Mouse (Mus musculus) heart, adult 8-10 months (tissue): ENCODE data around the gene Des. TPM values are rescaled to one million over a fixed set of nuclear protein-coding genes. Genes with fewer than 3 reads are reported as not detected.

Experiments used
- DNase-seq: peaks from one replicate; pipeline ENCODE4 v3.0.0; 2022; ENCODE audit warnings: low spot score
- total RNA-seq, 4 experiments: library from RNA; stranded (reverse); gene quantifications; 2 replicates each; pipeline ENCODE4 v1.2.4; 2022

Des gene
- total RNA-seq, 4 experiments from 2014 or later: 1,263 to 1,551 (median 1,367) TPM

DNA sequence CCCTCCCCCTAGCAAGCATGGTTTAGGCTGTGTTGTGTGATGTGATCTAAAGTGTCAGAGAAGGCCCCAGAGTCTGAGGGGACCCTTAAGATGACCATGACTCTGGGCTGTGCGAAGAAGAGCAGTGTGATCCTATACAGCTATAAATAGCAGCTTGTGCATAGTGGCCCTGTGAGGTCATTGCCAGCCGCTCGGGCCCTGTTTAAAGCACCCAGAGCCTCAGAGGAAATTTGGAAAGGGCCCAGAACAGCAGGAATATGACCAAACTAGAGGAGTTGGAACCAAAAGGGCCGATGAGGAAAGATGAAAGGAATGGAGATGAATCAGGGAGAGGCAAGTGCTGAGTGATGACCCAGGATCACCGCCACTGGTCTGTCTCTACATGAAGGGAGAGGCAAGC lies 12.8 kb upstream of the Des start:
- DNase-seq: peak; percentile 35

DNA sequence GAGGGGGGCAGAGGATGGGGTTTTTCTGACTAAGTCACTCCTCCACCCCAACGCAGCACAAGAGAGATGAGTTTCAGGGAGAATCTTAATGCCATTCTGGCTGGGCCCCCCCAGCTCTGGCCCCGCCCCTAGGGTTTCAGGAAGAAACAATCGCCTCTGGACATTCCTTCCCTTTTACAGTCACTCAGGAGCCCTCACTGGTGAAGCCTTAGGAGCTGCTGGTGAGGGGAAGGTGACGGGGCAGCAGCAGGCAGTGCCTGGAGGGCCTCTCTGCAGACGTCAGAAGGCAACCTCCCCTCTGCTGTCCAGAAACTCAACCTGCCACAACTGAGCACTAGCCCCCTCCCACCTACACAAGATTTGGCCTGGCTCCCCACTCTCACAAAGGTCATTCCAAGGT lies 10.9 kb upstream of the Des start:
- no peak for DNase-seq

DNA sequence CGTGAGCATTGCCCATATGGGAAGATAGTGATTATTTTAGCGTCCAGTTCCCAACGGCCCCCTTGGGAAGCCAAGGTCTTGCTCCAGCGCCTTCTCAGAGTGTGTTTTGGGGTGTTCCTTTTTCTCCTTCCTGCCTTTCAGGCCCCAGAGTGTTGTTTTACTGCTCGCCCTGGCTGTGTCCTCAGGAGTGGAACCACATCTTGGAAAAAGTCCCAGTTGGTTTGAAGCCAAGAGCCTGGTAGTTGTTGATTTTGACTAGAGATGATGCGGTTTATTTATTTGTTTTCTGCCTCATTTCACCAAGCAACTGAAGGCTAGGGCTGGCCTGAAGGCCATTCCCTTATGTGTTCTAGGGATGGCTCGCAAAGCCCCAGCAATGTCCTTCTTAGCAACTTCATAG lies 2.9 kb upstream of the Des start:
- peak; percentile 36 for DNase-seq

DNA sequence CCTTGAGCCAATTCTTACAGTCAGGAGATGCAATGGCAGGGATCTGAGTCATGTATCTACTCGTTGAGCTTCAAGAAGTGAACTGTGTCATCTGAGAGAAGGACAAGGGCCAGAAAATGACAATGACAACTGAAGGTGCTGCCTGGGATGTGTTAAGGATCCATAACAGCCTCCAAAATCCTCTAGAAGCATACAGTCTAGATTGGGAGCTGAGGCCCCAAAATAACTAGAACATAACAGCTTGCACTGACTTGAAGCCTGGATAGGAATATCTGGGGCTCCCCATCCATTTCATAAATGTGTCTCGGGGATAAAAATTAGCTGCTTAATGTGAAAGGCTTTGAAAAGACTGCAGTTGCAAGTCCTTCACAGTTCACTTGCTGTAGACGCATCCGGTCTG lies 2.1 kb upstream of the Des start:
- no peak for DNase-seq

DNA sequence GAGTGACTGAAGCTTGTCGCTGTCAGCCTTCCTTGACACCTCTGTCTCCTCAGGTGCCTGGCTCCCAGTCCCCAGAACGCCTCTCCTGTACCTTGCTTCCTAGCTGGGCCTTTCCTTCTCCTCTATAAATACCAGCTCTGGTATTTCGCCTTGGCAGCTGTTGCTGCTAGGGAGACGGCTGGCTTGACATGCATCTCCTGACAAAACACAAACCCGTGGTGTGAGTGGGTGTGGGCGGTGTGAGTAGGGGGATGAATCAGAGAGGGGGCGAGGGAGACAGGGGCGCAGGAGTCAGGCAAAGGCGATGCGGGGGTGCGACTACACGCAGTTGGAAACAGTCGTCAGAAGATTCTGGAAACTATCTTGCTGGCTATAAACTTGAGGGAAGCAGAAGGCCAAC lies 783 bp upstream of the Des start:
- peak; percentile 56 for DNase-seq

DNA sequence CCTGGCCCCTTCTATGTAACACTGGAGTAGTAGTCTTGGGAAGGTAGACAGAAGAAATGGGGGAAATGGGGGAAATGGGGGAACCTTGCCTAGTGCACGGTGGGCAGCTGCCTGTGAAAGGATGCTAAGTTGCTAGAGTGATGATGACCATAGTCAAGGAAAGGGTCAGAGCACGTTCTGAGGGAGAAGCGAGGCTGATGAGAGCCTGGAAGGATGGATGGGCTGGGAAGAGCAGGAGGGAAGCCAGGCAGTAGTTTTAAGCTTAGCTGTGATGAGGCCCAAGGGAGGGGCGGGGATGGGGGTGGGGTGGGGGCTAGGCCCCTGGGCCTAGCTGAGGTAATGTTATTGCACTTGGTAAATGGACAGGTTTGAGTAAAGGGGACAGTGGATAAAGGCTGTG lies 994 bp downstream of the Des start:
- no peak for DNase-seq

DNA sequence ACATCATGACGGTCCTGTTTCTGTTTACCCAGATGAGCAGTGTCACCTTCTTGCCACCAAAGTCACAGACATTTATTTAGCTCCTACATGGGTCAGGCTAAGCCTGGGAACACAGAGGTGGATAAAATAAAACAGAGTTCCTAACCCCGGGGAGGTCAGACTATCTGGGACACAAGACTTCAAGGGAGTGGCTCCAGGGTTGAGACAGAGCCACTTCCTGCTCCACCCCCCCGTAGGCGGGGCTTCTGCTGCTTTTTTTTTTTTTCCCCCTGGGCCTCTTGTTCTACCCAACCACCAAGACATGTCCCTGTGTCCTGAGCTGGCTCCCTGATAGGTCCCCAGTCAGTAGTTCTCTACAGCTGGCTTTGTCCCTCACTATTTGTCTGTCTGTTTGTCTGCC lies 1.6 kb downstream of the Des start:
- DNase-seq: peak; percentile 65

DNA sequence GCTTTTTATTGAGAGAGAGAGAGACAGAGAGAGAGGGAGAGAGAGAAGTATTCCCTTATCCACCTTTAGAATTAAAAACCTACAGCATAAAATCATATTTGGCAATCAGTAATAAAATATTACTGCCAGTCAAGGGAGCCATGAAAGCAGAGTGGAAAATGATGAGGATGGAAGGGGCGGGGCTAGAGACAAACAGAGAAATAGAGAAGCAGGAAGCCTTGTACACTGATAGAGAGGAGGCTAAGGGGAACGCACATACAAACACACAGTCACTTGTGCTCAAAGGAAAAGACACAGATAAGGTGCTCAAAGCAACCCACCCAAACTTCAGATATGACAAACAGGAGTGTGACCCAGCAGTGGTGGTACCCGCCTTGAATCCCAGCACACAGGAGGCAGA lies 3.7 kb downstream of the Des start:
- no peak for DNase-seq

DNA sequence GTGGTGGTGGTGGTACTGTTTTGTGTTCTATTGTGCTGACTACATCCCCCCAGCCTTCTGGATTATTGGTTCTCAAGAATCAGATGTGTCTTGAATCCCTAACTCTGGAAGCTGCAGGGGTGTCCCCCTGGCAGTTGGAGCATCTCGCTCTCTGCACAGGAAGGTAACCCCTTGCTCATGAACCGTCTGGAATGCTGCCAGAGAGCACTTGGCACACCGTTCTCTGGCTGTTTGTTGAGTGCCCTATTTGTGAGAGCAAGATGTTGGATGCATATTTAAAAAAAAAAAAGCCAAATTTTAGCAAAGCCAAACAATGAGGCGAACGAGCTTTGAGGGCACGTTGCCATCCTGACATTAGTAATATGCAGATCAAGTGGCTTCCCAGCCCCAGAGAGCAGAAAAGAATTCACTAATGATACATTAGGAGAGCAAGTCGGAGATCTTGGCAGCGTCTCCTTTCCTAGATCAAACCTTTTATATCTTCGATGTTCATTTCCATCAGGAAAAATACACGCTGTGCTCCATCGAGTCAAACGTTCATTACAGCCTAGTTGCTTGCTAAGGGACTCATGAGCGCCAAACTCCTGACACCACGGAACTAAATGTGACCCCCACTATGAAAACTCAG lies 5.5 kb downstream of the Des start:
- no peak for DNase-seq

DNA sequence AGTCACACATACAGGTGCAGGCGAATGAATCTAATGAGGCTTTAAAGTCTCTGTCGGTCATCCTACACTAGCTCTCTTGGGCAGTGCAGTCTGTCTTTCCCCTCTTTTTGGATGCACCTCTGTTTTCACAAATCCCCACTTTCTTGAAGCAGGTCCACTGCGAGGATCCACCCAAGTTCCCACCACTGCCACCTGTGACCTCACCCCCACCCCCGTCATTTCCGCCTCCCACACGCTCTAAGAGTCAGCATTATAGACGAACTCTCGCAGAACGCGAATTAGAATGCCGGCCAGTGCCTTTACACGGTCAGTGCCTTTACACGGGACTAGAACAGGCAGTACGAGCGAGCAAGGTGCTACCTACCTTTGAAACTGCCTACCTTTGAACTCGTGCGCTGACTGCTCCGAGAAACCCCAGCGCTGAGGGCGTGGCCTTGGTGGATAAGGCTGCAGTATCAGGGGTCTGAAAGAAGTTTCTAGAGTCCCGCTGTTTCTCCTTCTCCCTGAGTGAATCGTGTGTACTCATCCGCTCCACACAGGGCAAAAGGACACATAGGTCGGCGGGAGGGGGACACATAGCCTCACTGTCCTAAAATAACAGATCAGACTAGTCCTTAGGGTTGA lies 9.3 kb downstream of the Des start:
- DNase-seq: no peak

DNA sequence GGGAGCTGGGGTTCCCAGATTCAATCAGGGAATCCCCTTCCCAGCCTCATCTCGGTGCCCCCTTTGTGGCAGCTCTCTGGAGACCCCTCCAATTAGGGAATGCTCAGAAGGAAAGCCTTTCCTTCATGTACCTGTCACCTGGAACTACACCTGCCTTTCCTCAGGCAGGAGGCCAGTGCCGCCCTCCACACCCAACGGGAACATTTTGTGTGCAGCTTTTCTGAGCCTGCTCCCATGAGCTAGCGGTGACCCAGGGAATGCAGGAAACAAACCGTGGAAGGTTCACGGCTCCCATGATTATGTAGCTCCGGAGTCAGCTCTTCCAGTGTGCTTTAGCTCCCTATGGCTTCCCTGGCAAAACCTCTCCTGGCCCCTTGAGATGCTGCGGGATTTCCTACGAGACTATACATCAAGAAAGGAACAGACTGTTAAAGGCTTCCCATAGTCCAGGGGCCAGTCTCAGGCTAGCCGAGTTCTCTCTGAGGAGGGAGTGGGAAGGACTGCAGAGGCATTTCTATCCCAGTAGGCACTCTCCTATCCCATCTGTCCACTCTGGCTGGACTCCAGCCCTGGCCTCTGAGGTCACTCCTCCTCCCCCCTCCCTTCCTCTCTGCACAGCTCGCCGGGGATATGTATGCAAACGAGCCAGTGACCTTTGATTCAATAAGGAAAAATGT lies 10.0 kb downstream of the Des start:
- peak; percentile 59 for DNase-seq

DNA sequence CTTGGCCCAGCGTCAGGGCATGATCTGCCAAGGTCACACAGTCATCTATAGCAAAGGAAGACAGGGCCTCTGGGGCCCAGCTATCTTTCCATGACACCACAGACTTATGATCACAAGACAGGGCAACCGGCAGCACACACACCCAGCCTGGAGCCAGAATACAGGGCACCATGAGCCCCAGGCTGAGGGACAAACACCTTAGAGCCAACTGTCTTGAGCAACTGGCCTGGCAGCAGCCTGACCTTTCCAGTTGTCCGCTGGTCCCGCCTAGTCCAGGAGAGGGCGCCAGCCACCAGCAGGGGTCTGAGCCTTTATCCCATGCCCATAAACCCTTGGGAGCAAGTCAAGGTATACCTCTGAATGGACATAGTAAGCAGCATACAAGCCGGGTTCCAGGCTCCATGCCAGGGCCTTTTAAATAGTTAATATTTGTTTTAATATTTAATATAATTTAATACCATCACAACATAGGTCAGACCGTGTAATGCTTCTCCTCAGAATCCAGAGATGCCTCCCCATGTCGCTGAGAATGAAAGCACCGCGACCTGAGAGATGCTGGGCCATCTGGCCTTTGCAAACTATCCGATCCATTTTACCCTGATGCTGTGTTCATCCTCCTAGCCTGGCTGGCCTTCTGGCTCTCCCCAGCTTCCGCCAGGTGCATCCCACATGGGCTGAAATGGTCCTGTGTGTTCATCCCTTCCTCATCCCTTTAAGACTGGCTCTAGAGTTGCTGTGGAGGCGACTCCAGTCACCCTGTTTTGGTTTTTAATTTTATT lies 11.4 kb downstream of the Des start:
- DNase-seq: peak; percentile 63

DNA sequence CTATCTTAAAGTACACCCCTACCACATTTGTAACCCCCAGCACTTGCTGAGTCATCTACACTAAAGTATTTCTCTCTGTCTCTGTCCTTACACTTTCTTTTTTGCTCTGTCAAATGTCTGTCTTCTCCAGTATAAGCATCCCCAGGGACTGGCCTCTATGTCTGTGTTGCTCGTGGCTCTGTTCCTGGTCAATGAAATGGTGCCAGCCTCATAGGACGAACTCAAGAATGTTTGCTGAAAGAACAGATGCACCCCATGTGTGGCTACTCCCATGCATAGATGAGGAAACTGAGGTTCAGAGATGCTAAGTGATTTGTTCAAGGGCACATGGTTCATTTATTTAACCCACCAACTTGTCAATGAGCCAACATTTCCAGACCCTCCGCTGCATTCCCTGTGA lies 12.3 kb downstream of the Des start:
- no peak for DNase-seq

DNA sequence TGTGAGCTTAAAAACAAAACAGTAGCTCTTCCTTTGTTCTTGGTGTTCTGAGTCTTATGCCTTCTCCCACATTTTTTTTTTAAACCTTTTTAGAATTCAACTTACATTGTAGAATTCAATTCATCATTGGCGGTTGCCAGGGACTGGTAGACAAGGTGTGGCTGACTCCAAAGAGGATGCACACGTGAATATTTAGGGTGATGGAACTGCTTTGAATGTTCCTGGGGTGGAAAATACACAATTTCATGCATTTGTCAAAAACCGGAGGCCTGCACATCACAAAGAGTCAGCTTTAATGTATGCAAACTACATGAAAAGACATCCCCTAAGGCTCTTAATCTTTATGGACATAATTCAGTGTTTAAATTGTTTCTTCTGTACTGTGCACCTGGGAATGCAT lies 13.1 kb downstream of the Des start:
- no peak for DNase-seq

DNA sequence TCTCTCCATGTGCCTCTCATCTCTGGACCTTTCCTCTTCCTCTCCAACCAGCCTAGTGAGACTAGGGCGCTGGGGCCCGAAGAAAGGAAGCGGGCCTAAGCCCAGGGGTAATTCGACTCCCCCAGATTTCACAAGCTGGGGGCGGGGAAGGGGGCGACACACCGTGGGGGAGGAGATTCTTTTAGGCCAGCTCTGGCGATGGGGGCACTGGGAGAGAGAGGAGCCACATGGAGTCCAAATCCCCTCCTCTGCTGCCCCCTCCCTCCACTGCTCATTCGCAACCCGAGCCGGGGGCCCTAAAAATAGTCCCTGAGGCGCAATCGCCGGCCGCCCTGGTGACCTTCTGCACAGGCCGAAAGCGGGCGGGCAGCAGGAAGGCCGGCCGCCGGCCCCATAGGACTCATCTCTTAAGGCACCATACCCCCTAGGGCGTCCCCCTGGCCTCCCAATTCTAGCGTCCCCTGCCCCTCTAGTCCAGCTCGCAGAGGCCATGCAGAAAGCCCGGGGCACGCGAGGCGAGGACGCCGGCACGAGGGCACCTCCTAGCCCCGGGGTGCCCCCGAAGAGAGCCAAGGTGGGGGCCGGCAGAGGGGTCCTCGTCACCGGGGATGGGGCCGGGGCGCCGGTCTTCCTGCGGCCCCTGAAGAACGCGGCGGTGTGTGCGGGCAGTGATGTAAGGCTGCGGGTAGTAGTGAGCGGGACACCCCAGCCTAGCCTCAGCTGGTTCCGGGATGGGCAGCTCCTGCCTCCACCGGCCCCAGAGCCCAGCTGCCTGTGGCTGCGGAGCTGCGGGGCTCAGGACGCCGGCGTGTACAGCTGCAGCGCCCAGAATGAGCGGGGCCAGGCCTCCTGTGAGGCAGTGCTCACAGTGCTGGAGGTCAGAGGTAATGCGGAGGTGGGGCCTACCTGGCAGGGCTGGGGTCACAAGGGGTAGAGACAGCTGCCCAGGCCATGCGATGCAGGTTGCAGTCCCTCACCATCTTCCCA lies 15.1 kb downstream of the Des start, which contains the start of gene Speg:
Gene Speg, plus strand, starts transcription at position 348 of the 987 bp plus-strand sequence.
- DNase-seq: no peak

DNA sequence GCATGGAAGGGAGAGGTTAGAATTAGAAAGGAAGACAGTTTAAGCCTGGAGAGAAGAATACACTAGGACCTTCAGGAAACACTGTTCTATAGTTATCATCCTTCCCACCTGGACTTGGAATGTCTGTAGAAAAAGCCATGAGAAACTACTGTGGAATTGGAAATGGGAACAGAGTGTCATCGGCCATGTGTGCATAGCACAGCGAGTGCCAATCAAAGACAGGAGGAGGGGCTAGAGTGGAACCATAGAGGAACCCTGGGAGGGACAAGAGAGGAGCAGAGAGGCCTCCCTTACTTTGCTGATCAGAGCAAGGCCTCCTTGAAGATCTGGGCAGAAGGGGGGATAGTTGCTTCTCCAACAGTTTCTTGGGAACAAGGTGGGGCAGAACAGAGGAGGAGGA lies 19.1 kb downstream of the Des start:
- DNase-seq: no peak

DNA sequence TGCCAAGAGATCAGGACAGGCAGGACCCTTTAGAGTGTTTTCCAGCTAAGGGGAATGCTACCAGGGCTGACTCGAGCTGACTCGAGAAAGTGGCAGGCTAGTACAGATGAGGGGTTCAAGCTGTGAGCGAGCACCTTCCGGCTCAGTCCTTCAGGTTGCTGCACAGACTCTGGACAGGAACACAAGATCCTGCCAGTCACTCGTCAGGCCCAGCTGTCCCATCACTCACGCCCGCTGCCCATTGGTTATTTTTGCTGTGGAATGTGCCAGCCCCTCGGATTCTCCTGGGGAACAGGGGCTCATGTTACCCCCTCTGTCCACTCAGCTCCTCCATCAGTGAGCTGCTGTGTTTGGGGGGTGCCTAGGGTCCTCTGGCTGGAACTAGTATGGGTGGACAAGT lies 19.8 kb downstream of the Des start:
- no peak for DNase-seq

DNA sequence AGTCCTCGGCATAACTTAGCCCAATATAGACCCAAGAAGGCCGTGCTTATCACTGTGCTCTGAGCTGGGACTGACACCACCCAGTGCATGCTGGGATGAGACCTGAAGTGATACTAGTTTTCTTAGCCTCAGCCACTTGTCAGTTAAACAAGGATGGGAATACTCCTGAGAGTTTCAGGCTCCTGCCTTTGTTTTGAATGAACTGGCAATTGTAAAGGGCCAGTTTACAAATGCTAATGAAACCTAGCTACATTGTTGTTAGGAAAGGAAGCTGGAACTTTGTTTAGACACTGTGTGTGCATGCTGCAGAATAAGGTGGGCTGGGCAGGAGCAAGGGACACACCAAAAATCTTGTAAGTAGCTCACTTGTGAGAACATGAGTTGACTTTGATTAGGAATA lies 20.8 kb downstream of the Des start:
- no peak for DNase-seq

DNA sequence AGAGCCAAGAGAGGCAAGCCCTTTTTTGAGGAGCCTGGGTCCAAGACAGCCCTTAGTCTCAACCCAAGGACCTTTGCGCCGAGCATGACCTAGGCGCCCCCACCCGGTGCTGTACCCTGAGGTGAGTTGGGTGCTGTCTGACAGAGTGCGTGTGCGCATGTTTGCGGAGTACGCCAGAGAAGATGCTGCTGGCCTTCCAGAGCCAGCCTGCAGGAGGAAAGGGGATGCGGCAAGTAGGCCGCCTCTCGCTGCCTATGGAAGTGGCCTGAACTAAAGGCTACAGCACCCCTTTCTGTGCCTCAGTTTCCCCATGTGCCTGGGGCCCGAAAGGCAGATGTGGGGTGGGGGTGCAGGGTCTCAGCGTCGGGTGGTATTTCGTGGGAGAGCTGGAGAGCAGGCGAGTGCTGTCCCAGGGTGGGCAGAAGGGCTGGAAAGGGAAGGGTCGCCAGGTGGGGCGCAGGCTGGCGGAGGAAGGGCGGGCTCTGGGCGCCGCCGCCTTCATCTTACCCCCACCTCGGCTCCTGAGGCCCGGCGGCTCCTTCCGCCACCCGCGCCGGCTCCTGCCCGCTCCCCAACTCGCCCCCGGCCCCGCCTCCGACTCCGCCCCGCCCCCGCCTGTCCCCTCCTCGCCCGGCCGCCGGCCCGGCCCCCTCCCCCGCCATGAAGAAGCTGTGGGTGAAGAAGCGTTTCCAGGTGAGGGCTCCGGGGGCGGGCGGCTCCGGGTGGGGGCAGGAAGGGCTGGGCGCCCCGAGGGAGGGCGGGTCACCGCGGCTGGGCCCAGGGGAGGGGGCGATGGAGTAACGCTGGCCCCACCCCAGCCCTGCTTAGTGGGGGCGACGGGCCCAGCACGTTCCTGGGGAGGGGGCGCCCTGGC lies 21.6 kb downstream of the Des start:
- DNase-seq: no peak

DNA sequence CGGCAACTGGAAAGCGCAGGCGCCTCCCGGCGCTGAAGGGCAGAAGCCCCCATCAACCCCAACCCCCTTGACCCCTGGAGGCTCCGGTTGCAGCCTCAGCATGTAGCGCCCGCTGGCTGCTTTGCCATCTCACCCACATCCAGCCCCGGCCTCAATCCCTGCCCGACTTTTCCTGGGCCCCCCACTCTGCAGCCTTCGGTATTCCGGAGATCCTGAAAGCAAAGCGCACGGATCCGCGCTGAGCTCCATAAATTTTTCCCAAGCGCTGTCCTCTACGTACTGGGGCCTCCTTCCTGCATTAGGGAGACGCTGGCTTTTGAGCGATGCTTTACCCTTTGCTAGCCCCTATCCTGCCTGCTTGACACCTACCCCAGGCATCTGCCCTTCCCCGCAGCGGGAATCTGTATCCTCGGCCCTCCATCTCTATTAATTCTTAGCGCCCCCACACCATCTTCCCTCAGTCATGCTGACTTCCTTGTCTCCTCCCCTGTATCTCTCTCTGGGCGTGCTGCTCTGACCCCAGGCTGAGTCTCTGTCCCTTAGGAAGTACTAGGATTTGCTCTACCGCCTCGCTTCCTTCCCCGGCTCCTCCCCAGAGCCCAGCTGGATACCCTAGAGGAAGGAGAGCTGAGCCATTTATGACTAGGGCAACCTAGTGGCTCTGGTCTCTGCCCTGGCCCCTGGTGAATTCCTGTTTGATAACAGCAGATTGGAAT lies 22.4 kb downstream of the Des start:
- no peak for DNase-seq
